Mouse (Mus musculus) lung, adult 2 months (tissue): ENCODE data around the gene Atp6v0b. TPM values are rescaled to one million over a fixed set of nuclear protein-coding genes. Genes with fewer than 3 reads are reported as not detected.

Experiments
- DNase-seq: peaks from one replicate; pipeline ENCODE4 v3.0.0; 2022
- H3K4me1 ChIP-seq: fragments of 200-500 bp; 2 replicates; pipeline ENCODE4 v1.6.1; 2011; ENCODE audit warnings: low read length; ENCODE audit not compliant: control insufficient read depth, insufficient read depth
- H3K4me3 ChIP-seq: fragments of 200-500 bp; replicated peaks from 2 replicates; pipeline ENCODE3; 2011; ENCODE audit warnings: low read depth, mild to moderate bottlenecking, control low read depth, low read length; ENCODE audit errors: extremely low read depth
- CTCF ChIP-seq: fragments of 200-500 bp; IDR thresholded peaks from 2 replicates; pipeline ENCODE4 v1.5.1; 2011; ENCODE audit warnings: mild to moderate bottlenecking, low read length, control low read depth; ENCODE audit not compliant: insufficient read depth
- POLR2A ChIP-seq: fragments of 200-500 bp; IDR thresholded peaks from 2 replicates; pipeline ENCODE4 v1.6.1; 2011; ENCODE audit warnings: low read depth, mild to moderate bottlenecking, control low read depth, low read length, borderline replicate concordance; ENCODE audit errors: extremely low read depth
- WGBS: fragments of 180-500 bp; shearing (Covaris S2); methylation state at CpG from one replicate; pipeline ENCODE4 v1.1.7; 2018; 5-methylcytosine and 5-hydroxymethylcytosine counted together
- polyA plus RNA-seq: library from polyadenylated mRNA; depleted of rRNA; stranded (reverse); fragments of >200 nt; gene quantifications from 2 replicates; pipeline ENCODE4 v1.2.3, GENCODE M21; 2012

Gene Atp6v0b
- polyA plus RNA-seq, 1 experiment, result 484 TPM

DNA sequence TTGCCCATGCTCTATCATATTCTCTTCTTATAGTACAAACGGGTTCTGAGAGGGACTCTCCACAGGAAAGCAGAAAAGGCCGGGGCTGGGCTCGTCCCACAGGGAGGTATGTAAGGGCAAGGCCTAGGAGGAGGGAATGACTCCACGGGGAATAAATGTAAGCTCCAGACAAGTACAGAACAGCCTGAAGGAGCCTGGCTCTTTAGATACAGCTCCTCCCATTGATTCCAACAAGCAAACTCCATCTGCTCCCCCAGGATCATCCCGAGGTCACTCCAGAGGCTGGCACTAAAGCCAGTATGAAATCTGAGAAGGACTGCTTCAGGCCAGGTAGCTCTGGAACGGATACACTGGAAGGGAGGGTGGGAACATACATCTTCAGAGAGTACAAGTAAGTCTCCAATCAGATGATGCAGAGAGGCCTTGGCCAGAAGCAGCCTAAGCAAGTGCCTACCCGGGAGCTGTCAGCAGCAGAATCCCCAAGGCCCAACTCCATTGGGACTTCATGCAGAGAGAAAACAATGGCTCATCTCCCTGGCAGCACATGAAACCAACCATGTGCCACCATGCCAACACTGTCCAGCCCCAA lies 25.6 kb upstream of the Atp6v0b start:
- no peak overlapping the region for H3K4me3 ChIP-seq
- peaks cover 15% of the 10 kb centered on the region for H3K4me1 ChIP-seq
- 65% methylated on average over 7 of the region's 7 CpGs for WGBS

DNA sequence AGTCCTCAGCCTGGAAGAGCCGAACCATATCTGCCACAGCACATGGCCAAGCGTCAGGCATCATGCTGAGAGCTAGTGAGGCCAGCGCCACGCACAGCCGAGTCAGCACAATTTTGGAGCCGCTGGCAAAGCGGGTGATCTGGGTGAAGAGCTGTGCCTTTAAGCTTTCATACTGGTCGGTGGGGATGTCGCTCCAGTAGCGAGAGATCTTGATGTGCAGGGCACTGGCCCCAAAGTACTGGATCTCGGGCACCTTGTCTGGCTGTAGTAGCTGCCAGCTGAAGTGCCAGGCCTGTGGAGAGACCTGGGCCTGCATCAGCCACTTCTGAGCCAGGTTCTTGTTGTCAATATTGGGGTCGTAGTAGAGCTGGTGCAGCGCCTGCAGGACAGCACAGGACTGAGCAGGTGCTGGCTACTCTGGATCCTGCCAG lies 25.0 kb upstream of the Atp6v0b start:
- 90% methylated on average over 13 of the region's 13 CpGs for WGBS
- Histone ChIP-seq H3K4me1 (peaks cover 15% of the 10 kb centered on the region), H3K4me3 (no peak overlapping the region)
- no peak for TF ChIP-seq CTCF
- TF ChIP-seq POLR2A, result no peak
- no peak for DNase-seq

More for the DNA sequence above, 25.6 kb upstream of the Atp6v0b start:
- no peak for DNase-seq
- TF ChIP-seq POLR2A, result no peak

DNA sequence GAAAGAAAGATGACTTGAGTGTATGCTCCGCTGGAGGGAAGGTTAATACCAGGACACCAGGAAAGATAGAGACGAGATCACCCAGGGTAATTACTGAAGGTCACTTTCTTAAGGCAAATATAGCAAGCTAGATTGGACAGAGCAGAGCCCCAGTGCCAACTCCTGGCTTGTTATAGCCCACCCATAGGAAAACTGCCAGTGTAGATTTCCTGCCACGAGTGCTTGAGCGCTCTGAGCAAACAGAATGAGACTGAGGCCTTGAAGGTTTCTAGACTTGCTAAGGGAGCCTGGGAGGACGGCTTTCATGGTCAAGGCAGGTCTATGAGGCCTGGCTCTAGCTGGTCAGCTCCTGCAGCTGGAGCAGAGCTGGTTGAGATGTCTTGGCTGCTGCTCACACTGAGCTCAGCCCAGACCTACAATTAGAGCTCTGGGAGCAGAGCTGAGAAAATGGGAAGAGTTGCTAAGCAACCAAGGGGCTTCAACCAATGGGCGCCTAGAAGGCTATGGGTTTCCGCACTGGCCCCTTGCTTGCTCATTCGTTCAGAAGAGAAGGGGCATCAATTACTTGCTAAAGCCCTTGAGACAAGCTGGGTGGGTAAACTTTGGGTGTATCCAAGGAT lies 21.8 kb upstream of the Atp6v0b start:
- Histone ChIP-seq H3K4me1 (peaks cover 14% of the 10 kb centered on the region), H3K4me3 (no peak overlapping the region)
- WGBS, result 75% methylated on average over 8 of the region's 8 CpGs
- DNase-seq, result no peak
- TF ChIP-seq CTCF (no peak), POLR2A (no peak)

GRCm38 (mm10) chr4:117906196-117906595 lies 19.1 kb upstream of the Atp6v0b start:
- Histone ChIP-seq H3K4me1 (peaks cover 9% of the 10 kb centered on the region), H3K4me3 (no peak overlapping the region)
- TF ChIP-seq POLR2A (no peak), CTCF (no peak)
- peak; percentile 52 for DNase-seq
- 65% methylated on average over 3 of the region's 3 CpGs for WGBS

- Histone ChIP-seq H3K4me3 (no peak overlapping the region), H3K4me1 (peaks cover 9% of the 10 kb centered on the region)
- WGBS, result 94% methylated on average over 8 of the region's 8 CpGs
- no peak for DNase-seq
- no peak for TF ChIP-seq CTCF
- no peak for TF ChIP-seq POLR2A
Observed at GRCm38 (mm10) chr4:117904761-117905160, 17.6 kb upstream of the Atp6v0b start.

DNA sequence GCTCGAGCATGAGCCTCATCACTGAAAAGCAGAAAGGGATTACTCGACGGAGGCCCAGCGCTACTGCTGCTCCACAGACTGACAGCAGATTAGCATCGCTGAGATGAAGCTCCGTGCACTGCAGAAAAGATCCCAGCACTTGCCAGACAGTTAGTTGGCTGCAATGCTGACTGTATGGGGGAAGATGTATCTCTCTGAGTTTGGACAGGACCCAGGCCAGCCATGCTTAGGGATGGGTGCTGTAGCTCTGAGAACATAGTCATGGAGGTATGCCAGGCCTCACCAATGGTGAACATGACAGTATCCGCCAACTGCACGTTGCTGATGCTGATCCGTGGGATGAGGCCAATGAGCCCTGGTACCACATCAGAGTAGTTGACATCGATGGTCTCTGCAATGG lies 17.0 kb upstream of the Atp6v0b start:
- Histone ChIP-seq H3K4me1 (peaks cover 9% of the 10 kb centered on the region), H3K4me3 (no peak overlapping the region)
- DNase-seq, result no peak
- TF ChIP-seq CTCF (no peak), POLR2A (no peak)
- WGBS, result 90% methylated on average over 10 of the region's 10 CpGs

DNA sequence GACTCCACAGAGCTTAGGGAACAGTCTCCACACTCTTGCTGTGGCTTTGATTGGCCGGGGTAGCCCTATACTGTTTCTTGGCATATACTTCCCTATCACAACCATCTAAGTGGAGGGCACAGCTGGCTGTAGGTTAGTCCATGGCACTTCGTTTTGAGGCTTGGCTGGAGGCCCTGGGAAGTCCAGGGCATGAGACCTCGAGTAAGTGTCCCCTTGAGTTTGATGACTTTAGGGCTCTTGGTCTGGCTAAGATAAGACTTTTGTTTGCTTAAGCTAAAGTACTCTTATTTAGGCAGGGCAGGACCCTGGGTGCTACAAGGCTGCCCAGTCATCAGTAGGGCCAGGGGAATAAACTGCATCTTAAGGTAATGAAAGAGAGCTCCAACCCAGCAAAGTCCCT lies 11.0 kb upstream of the Atp6v0b start:
- WGBS, result 71% methylated on average over 3 of the region's 3 CpGs
- no peak overlapping the region for H3K4me3 ChIP-seq
- H3K4me1 ChIP-seq, result no peaks in the 10 kb centered on the region
- TF ChIP-seq POLR2A, result no peak
- no peak for TF ChIP-seq CTCF
- peak; percentile 51 for DNase-seq

DNA sequence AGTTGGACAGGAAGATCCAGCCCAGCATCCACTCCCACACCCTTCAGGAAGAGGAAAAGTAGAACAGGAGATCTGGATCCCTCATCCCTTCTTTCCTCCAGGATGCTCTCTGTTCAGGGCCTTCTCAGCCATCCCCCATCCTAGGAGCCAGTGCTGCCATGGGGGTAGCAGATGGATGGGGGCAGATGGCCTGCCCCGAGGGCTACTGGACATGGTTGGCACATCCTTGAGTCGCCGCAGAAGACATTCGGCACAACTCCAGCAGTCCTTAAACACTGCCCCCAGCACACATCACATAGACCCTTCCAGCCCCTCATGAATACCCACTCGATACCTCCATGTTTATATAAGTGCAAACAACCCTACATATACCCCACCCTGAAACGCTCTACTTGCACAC lies 8.9 kb upstream of the Atp6v0b start:
- no peak for TF ChIP-seq POLR2A
- TF ChIP-seq CTCF, result no peak
- WGBS, result 89% methylated on average over 6 of the region's 6 CpGs
- Histone ChIP-seq H3K4me1 (no peaks in the 10 kb centered on the region), H3K4me3 (no peak overlapping the region)
- no peak for DNase-seq

GRCm38 (mm10) chr4:117895339-117895738 lies 8.2 kb upstream of the Atp6v0b start:
- no peak for DNase-seq
- no peaks in the 10 kb centered on the region for H3K4me1 ChIP-seq
- no peak overlapping the region for H3K4me3 ChIP-seq
- TF ChIP-seq CTCF, result no peak
- no peak for TF ChIP-seq POLR2A
- WGBS, result 75% methylated on average over 7 of the region's 7 CpGs

GRCm38 (mm10) chr4:117894601-117895000 lies 7.5 kb upstream of the Atp6v0b start:
- TF ChIP-seq POLR2A (no peak), CTCF (no peak)
- no peak for DNase-seq
- Histone ChIP-seq H3K4me1 (no peaks in the 10 kb centered on the region), H3K4me3 (no peak overlapping the region)
- 87% methylated on average over 8 of the region's 8 CpGs for WGBS
